Mouse (Mus musculus): ENCODE measurements around the gene Elk4. TPM values are rescaled to one million over a fixed set of nuclear protein-coding genes. Genes with fewer than 3 reads are reported as not detected.

Gene Elk4
- polyA plus RNA-seq, 2 experiments = 9.1 to 12.0 TPM

DNA sequence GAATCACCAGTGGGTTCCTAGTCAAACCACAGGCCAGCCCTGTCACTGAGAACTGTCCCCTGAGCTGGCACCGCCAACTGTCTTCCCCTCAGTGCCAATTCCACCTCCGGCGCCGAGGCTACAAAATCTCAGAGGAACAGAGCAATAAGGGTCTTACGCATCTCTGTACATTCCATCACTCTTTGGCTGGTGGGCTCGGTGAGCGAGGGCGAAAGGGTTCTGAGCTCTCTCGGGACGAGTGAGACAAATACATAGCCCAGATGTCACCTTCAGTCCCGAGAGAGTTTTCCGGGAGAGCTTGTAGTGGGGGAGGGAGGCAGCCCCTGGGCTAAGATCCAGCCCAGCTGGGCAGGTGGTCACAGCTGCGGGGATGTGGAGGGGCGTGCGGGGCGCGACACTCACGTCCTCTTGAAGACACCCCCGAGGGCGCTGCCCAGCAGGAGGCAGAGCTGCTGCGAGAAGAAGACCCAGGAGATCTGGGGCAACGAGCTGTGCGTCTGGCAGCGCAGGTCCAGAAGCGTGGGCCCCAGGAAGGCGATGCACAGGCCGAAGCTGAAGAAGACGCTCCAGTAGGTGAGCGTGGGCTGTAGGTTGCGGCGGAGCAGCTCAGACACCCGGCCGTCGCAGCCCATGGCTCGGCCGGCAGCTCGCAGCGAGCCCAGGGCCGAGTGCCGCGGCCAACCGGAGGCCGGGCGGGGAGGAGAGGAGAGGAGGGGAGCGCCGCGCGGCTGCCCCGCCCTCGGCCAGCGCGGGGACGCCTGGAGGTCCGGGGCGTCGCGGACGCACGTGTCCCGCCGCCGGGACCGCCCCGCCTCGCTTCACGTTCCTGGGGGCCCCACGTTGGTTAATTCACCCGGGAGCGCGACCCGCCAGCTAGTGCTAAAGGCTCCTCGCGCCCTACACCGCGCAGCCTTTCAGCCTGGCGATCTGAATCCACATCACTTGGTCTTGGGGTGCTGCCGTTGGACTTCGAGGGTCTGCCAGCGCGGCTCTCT is 60.2 kb downstream of the Elk4 start, which contains the start of gene Mfsd4a:
TSS of gene Mfsd4a (minus strand) at position 802 of the 995 bp plus-strand sequence.
- Histone ChIP-seq H3K36me3 (replicated peaks; ENCODE audit: control insufficient read depth, insufficient read depth, low read depth) (no peaks in the 10 kb centered on the region), H3K27ac (no peak within 1 kb of the TSS), H3K4me1 (replicated peaks; ENCODE audit: control insufficient read depth in 2 of 2, insufficient read depth in 2 of 2, low read length in 1 of 2) (no peaks in the 10 kb centered on the region), H3K4me3 (ENCODE audit: insufficient read depth in 1 of 2, low read depth in 2 of 2, low read length in 2 of 2) (peak within 1 kb of the TSS; percentile 14 to 25), H3K4me2 (ENCODE audit: low read depth) (peak within 1 kb of the TSS; percentile 54), H3K9me3 (ENCODE audit: control insufficient read depth, low read length) (no peaks in the 10 kb centered on the region), H3K27me3 (ENCODE audit: control insufficient read depth, insufficient read depth, low read length) (peaks cover 34% of the 10 kb centered on the region), H3K9ac (replicated peaks) (no peak within 1 kb of the TSS)
- no peak for ATAC-seq (ENCODE audit: insufficient read depth)
- no peak for DNase-seq (ENCODE audit: low read depth in 3 of 3, low spot score in 3 of 3)
- TF ChIP-seq CTCF (IDR thresholded peaks at IDR 0.05; ENCODE audit: low read depth) (0 out of 2 replicates have a peak, but pooled peaks have one; percentile 25), EP300 (IDR thresholded peaks at IDR 0.05; ENCODE audit: low read depth) (no peak)
- WGBS (ENCODE audit: insufficient replicate concordance) = 3% methylated on average over 71 of the region's 80 CpGs

DNA sequence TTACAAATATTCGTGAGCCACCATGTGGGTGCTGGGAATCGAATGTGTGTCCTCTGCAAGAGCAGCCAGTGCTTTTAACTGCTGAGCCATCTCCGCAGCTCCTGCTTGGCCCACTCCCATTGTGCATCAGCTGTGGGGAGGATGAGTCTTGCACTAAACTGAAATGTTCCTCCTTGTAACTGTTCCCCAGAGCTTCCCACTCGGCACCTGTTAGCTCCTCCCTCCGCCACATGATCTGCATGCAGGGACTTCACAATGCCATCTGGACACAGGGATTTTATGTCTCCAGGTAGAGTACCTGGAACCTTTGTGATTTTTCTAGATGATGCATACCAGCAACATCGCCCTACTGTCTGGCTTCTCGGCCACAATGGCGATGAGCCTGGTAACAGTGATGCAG is 62.0 kb downstream of the Elk4 start:
- WGBS (ENCODE audit: insufficient replicate concordance) = 62% methylated on average over 8 of the region's 8 CpGs
- Histone ChIP-seq H3K36me3 (replicated peaks; ENCODE audit: control insufficient read depth, insufficient read depth, low read depth) (no peaks in the 10 kb centered on the region), H3K4me1 (replicated peaks; ENCODE audit: control insufficient read depth in 2 of 2, insufficient read depth in 2 of 2, low read length in 1 of 2) (no peaks in the 10 kb centered on the region), H3K27me3 (ENCODE audit: control insufficient read depth, insufficient read depth, low read length) (peaks cover 34% of the 10 kb centered on the region), H3K4me2 (ENCODE audit: low read depth) (no peak overlapping the region), H3K9me3 (ENCODE audit: control insufficient read depth, low read length) (no peaks in the 10 kb centered on the region), H3K4me3 (ENCODE audit: insufficient read depth in 1 of 2, low read depth in 2 of 2, low read length in 2 of 2) (no peak overlapping the region), H3K9ac (replicated peaks) (no peak overlapping the region), H3K27ac (no peak overlapping the region)
- ATAC-seq (ENCODE audit: insufficient read depth) (no peak), DNase-seq (ENCODE audit: low read depth in 3 of 3, low spot score in 3 of 3) (no peak)
- TF ChIP-seq CTCF (IDR thresholded peaks at IDR 0.05; ENCODE audit: low read depth) = no peak
- TF ChIP-seq EP300 (IDR thresholded peaks at IDR 0.05; ENCODE audit: low read depth) = no peak

DNA sequence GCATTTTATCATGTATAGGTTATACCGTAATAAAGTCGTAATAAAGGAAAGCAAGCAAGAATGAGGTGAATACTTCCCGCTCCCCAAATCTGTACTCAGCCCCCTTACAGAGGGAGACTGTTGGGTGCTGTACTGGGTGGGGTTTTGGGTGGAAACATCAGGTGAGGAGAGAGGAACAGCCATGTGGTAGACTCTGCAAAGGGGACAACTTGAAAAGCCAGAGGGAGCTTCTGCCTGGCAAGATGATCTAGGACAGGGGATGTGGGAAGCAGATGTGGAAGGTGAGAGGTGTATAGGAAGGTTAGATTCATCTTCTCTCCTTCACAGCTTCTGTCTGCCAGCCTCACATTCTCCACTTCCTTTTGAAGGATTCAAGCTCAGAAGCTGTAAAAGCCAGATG is 63.3 kb downstream of the Elk4 start:
- Histone ChIP-seq H3K4me3 (ENCODE audit: insufficient read depth in 1 of 2, low read depth in 2 of 2, low read length in 2 of 2) (no peak overlapping the region), H3K36me3 (replicated peaks; ENCODE audit: control insufficient read depth, insufficient read depth, low read depth) (no peaks in the 10 kb centered on the region), H3K4me2 (ENCODE audit: low read depth) (no peak overlapping the region), H3K27me3 (ENCODE audit: control insufficient read depth, insufficient read depth, low read length) (peaks cover 34% of the 10 kb centered on the region), H3K9me3 (ENCODE audit: control insufficient read depth, low read length) (no peaks in the 10 kb centered on the region), H3K9ac (replicated peaks) (no peak overlapping the region), H3K27ac (no peak overlapping the region), H3K4me1 (replicated peaks; ENCODE audit: control insufficient read depth in 2 of 2, insufficient read depth in 2 of 2, low read length in 1 of 2) (no peaks in the 10 kb centered on the region)
- no peak for DNase-seq (ENCODE audit: low read depth in 3 of 3, low spot score in 3 of 3)
- WGBS (ENCODE audit: insufficient replicate concordance) = 69% methylated on average over 3 of the region's 3 CpGs
- ATAC-seq (ENCODE audit: insufficient read depth) = no peak
- no peak for TF ChIP-seq CTCF (IDR thresholded peaks at IDR 0.05; ENCODE audit: low read depth)
- no peak for TF ChIP-seq EP300 (IDR thresholded peaks at IDR 0.05; ENCODE audit: low read depth)

DNA sequence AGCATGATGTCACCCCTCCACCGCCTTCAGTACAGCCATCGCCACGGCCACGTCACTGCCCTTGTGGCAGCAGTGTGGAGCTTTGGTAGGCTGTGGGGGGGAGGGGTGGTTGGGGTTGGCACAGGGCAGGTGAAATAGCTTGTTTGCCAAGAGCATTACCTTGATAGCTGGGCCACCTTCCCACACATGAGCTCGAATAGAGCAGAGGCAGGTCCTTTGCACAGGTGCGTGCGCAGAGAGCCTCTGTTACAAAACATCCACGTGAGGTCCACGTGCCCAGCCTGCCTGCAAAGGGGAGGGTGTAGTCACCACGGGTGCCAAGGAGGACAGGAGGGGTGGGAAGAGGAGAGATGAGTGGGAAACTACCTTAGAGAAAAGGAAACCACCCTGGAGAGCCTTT is 68.2 kb downstream of the Elk4 start:
- no peak overlapping the region for H3K4me2 ChIP-seq (ENCODE audit: low read depth)
- TF ChIP-seq EP300 (IDR thresholded peaks at IDR 0.05; ENCODE audit: low read depth) = no peak
- TF ChIP-seq CTCF (IDR thresholded peaks at IDR 0.05; ENCODE audit: low read depth) = no peak
- DNase-seq (ENCODE audit: low read depth in 3 of 3, low spot score in 3 of 3) (no peak), ATAC-seq (ENCODE audit: insufficient read depth) (no peak)
- WGBS (ENCODE audit: insufficient replicate concordance) = 71% methylated on average over 10 of the region's 10 CpGs
- H3K36me3 ChIP-seq (replicated peaks; ENCODE audit: control insufficient read depth, insufficient read depth, low read depth) = no peaks in the 10 kb centered on the region
- no peak overlapping the region for H3K9ac ChIP-seq (replicated peaks)
- H3K9me3 ChIP-seq (ENCODE audit: control insufficient read depth, low read length) = no peaks in the 10 kb centered on the region
- H3K27me3 ChIP-seq (ENCODE audit: control insufficient read depth, insufficient read depth, low read length) = no peaks in the 10 kb centered on the region; the same call in 1 of the 2 replicates
- no peaks in the 10 kb centered on the region for H3K4me1 ChIP-seq (replicated peaks; ENCODE audit: control insufficient read depth in 2 of 2, insufficient read depth in 2 of 2, low read length in 1 of 2)
- no peak overlapping the region for H3K27ac ChIP-seq
- H3K4me3 ChIP-seq (ENCODE audit: insufficient read depth in 1 of 2, low read depth in 2 of 2, low read length in 2 of 2) = no peak overlapping the region

DNA sequence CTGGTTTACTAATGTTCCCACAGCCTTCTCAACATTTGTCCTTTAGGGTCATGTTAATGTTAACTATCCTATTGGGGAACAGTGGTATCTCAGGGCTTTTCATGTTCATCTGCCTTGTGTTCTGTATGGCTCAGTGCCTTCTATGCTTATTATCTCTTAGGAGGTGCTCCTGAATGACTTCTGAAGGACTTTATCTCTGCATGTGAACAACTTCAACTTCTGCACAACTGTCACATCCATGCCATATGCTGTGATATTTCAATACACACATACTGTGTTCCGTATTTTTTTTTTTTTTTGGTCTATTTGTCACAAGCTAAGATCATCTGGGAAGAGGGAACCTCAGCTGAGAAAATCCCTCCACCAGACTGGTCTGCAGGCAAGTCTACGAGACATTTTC is 71.0 kb downstream of the Elk4 start:
- H3K27me3 ChIP-seq (ENCODE audit: control insufficient read depth, insufficient read depth, low read length) = no peaks in the 10 kb centered on the region
- WGBS (ENCODE audit: insufficient replicate concordance) = 63% methylated on average over 2 of the region's 2 CpGs
- H3K4me2 ChIP-seq (ENCODE audit: low read depth) = no peak overlapping the region
- DNase-seq (ENCODE audit: low read depth in 3 of 3, low spot score in 3 of 3) = no peak
- TF ChIP-seq CTCF (IDR thresholded peaks at IDR 0.05; ENCODE audit: low read depth) (no peak), EP300 (IDR thresholded peaks at IDR 0.05; ENCODE audit: low read depth) (no peak)
- H3K9ac ChIP-seq (replicated peaks) = no peak overlapping the region
- H3K9me3 ChIP-seq (ENCODE audit: control insufficient read depth, low read length) = no peaks in the 10 kb centered on the region
- ATAC-seq (ENCODE audit: insufficient read depth) = no peak
- no peaks in the 10 kb centered on the region for H3K4me1 ChIP-seq (replicated peaks; ENCODE audit: control insufficient read depth in 2 of 2, insufficient read depth in 2 of 2, low read length in 1 of 2)
- H3K4me3 ChIP-seq (ENCODE audit: insufficient read depth in 1 of 2, low read depth in 2 of 2, low read length in 2 of 2) = no peak overlapping the region
- no peaks in the 10 kb centered on the region for H3K36me3 ChIP-seq (replicated peaks; ENCODE audit: control insufficient read depth, insufficient read depth, low read depth)
- no peak overlapping the region for H3K27ac ChIP-seq

Other genes with a start within 250 kb of the Elk4 start
- gene Pm20d1, start 210.2 kb upstream of the Elk4 start, polyA plus RNA-seq (2012; rRNA removed) = 1.7 and 2.0 TPM in 2 replicates
- gene Pm20d1, start 210.2 kb upstream of the Elk4 start, polyA plus RNA-seq (2014; fragmentation: Nextera tagmentation; extraction: Ambion mirVana) = 3.4 and 5.6 TPM in 2 replicates
- gene Slc41a1, start 180.1 kb upstream of the Elk4 start, polyA plus RNA-seq (2012; rRNA removed) = 1.3 TPM in 2 replicates
- 0.83 and 0.87 TPM in 2 replicates for gene Slc41a1, start 180.1 kb upstream of the Elk4 start, polyA plus RNA-seq (2014; fragmentation: Nextera tagmentation; extraction: Ambion mirVana)
- 7.3 and 8.3 TPM in 2 replicates for gene Rab29, start 140.4 kb upstream of the Elk4 start, polyA plus RNA-seq (2012; rRNA removed)
- gene Rab29, start 140.4 kb upstream of the Elk4 start, polyA plus RNA-seq (2014; fragmentation: Nextera tagmentation; extraction: Ambion mirVana) = 10.7 and 11.7 TPM in 2 replicates
- 18.0 and 23.2 TPM in 2 replicates for gene Nucks1, start 97.1 kb upstream of the Elk4 start, polyA plus RNA-seq (2012; rRNA removed)
- gene Nucks1, start 97.1 kb upstream of the Elk4 start, polyA plus RNA-seq (2014; fragmentation: Nextera tagmentation; extraction: Ambion mirVana) = 20.2 and 21.3 TPM in 2 replicates
- 1.9 and 2.4 TPM in 2 replicates for gene Slc45a3, start 44.6 kb upstream of the Elk4 start, polyA plus RNA-seq (2012; rRNA removed)
- 1.8 and 2.5 TPM in 2 replicates for gene Slc45a3, start 44.6 kb upstream of the Elk4 start, polyA plus RNA-seq (2014; fragmentation: Nextera tagmentation; extraction: Ambion mirVana)
- 0.02 TPM in 2 replicates for gene Mfsd4a, start 60.5 kb downstream of the Elk4 start, polyA plus RNA-seq (2012; rRNA removed)
- gene Mfsd4a, start 60.5 kb downstream of the Elk4 start, polyA plus RNA-seq (2014; fragmentation: Nextera tagmentation; extraction: Ambion mirVana) = 2.6 and 4.1 TPM in 2 replicates
- gene Cdk18, start 132.1 kb downstream of the Elk4 start, polyA plus RNA-seq (2012; rRNA removed) = 1.4 and 1.7 TPM in 2 replicates
- 0.67 and 1.2 TPM in 2 replicates for gene Cdk18, start 132.1 kb downstream of the Elk4 start, polyA plus RNA-seq (2014; fragmentation: Nextera tagmentation; extraction: Ambion mirVana)
- not detected in 2 replicates for gene Lemd1, start 183.8 kb downstream of the Elk4 start, polyA plus RNA-seq (2012; rRNA removed)
- not detected in 2 replicates for gene Lemd1, start 183.8 kb downstream of the Elk4 start, polyA plus RNA-seq (2014; fragmentation: Nextera tagmentation; extraction: Ambion mirVana)
- gene AC124108.1, start 183.8 kb downstream of the Elk4 start, polyA plus RNA-seq (2012; rRNA removed) = 0.02 TPM in 1 of 2 replicates, not detected in the other
- gene AC124108.1, start 183.8 kb downstream of the Elk4 start, polyA plus RNA-seq (2014; fragmentation: Nextera tagmentation; extraction: Ambion mirVana) = not detected in 2 replicates
- gene Gm10188, start 222.2 kb downstream of the Elk4 start, polyA plus RNA-seq (2012; rRNA removed) = not detected in 2 replicates
- not detected in 2 replicates for gene Gm10188, start 222.2 kb downstream of the Elk4 start, polyA plus RNA-seq (2014; fragmentation: Nextera tagmentation; extraction: Ambion mirVana)

Measured in liver, embryonic 14.5 days (tissue).